Mouse (Mus musculus) kidney, postnatal 4 days (tissue): ENCODE measurements around the gene Sat2.
A peak's percentile ranks its signal among the peaks of the same experiment; 100 is the strongest.
"Not testable (repeated sequence)": the region's sequence is repeated elsewhere in the genome, so short reads cannot be mapped to it uniquely, and the experiment has no call there.

Experiments
- DNase-seq, 2 experiments: peaks; one replicate each; pipeline ENCODE4 v3.0.0; 2021; ENCODE audit warnings: mixed read lengths in 2 of 2

Sat2 gene

GRCm38 (mm10) chr11:69601768-69602167, 20.1 kb upstream of the Sat2 start:
- DNase-seq, result no peak

- peak in 1 of 2 experiments; percentile 42 for DNase-seq
Observed at GRCm38 (mm10) chr11:69603516-69603915, 18.3 kb upstream of the Sat2 start.

DNA sequence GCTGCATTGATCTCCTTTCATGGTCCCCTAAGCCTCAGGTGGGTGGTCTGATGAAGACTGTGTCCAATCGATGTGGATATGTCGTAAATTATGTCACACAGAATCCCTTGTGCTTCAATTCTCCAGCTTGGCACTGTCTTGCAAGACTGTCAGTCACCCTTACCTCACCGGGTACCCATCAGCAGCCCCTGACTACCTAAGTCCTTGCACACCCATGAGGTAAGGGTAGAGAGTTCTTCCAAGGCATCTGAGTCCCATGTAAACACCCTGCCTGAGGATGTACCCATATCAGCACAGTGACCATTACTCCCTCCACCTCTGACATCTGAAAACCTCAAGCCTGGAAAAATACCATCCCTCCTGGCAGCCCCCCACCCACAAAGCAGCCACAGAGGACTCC, 17.5 kb upstream of the Sat2 start:
- no peak for DNase-seq

GRCm38 (mm10) chr11:69604795-69605664, 16.8 kb upstream of the Sat2 start:
- peak; percentile 42 to 60 for DNase-seq

- DNase-seq, result peak; percentile 83 to 86
Observed at GRCm38 (mm10) chr11:69605726-69606490, 15.9 kb upstream of the Sat2 start, which contains the start of gene Atp1b2. Atp1b2 (minus strand) TSS chr11:69605942.

DNA sequence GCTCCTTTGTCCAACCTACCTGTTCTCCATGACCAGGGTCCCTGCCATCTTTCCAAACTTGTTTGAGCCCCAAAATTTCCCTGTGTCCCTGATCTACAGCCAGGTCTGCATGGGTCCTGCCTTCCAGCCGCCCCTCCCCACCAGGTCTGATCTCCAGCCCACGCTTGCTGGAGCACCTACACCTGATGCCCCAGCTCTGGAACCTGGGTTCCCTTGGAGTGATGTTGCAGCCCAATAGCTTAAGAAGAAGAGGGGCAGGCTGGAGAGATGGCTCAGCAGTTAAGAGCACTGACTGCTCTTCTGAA, 15.4 kb upstream of the Sat2 start:
- no peak for DNase-seq

GRCm38 (mm10) chr11:69606832-69607231, 15.0 kb upstream of the Sat2 start:
- no peak for DNase-seq

DNA sequence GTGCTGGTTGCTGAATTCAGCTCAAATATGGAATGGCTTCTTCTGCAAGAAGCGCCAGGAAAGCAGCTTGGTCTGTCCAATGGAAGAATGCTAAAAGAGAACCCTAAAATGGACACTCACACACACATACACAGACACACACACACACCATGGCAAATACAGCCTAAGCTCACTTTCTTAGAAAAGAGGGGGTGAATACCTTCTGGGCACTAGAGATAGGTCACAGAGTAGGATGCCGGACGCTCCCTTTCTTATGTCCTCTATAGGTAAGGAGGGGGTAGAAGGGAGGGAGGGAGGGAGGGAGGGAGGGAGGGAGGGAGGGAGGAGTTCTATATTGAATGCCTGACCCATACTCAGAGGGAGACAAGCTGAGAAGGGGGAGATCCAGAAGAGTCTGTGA, 13.3 kb upstream of the Sat2 start:
- DNase-seq, result no peak

GRCm38 (mm10) chr11:69609416-69609815, 12.4 kb upstream of the Sat2 start:
- DNase-seq, result no peak

DNA sequence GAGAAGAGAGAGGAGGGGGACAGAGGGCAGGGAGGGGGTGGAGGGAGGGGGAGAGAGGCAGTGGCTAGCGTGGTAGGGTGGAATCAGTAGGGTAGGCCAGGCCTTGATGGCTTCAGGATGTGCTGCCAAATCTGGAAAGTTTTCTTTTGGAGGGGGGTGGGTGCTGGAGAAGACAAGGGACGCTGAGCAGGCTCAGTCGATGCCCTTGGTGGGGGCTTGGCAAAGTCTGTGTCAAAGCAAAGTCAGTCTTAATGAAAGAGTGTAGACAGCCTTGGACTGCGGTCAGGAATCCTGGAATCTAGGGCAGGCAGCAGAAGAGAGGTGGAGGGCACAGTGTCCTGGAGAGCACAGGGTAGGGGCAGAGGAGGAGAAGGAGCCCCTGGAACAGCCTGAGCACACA, 10.9 kb upstream of the Sat2 start:
- no peak for DNase-seq

DNA sequence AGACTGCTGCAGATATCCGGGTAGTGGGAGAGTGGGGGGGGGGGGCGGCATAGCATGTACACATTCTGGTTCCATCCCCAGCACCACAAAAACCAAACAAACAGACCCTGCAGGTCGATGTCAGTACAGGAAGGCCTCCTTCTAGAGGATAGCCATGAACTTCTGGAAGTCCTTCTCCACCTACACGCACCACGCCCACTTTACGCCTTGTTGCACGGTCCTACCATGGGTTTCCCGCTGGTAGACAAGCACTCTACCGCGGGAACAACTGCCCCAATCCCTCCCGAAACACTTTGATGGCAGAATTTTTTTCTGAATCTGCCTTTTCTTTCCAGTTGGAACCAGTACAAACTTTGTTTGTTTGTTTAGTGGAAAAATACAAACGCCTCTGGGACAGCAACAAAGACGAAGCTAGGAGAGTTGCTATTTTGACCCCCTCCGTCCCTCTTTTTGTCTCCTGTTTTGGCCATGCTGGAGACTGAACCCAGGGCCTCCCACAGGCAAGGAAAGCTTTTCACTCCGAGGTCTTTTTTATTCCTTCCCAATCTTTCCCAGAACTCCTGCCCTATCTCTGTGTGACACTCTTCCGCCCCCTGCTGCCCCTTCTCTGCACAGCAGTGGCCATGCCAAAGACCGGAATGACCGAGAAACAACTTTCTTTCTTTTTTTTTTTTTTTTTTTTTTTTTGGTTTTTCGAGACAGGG, 8.1 kb upstream of the Sat2 start:
- peak; percentile 96 for DNase-seq

GRCm38 (mm10) chr11:69614257-69614588, 7.6 kb upstream of the Sat2 start:
- DNase-seq, result not testable (repeated sequence)

DNA sequence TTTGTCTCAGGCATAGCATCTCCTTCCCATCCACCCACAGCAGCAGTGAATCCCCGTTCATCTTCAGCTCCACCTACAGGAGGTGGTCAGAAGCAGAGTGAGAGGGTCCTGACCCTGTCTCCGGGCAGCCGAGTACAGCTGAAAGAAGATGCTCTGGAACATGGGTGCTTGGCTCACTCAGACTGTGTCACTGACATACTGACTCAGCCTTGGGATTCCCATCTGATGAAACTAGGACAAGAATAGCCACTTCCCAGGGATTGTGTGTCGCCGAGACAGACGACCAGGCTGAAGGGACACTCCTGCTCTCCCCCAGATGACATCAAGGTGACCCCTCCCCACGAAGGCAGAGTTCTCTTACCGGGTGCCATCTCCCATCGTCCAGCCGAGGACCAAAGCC, 5.0 kb upstream of the Sat2 start:
- no peak for DNase-seq

GRCm38 (mm10) chr11:69617805-69618204, 4.0 kb upstream of the Sat2 start, which contains the start of gene Shbg:
Shbg (minus strand) TSS chr11:69617905.
- DNase-seq, result no peak

DNA sequence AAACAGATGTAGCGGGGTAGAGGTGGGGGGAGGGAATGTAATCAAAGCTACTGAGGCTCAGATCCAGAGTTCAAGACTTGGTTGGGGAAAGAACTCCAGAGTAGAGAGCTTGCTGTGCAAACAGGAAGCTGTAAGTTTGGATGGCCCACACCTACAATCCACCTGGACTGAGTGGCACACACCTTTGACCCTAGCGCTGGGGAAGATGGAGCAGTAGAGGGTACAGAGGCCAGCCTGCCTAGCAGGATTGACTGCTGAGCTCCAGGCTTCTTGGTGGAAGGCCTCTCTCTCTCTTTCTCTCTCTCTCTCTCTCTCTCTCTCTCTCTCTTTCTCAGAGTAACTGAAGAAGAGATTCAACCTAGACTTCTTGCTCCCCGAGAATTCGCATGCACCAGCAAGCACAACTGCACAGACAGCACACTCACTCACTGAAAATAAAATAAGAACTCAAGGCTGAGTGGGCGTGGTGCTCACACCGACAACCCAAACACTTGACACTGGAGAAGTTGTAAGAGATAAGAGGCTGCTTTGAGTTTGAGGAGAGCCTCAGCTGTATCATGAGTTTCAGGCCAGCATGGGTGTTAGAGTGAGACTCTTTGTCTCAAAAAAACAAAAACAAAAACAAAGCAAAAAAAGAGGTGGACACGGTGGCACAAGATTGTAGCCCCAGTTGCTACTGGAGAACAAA, 1.3 kb upstream of the Sat2 start:
- DNase-seq, result no peak

GRCm38 (mm10) chr11:69622406-69622805, 582 bp downstream of the Sat2 start:
- DNase-seq, result peak; percentile 24 to 51

DNA sequence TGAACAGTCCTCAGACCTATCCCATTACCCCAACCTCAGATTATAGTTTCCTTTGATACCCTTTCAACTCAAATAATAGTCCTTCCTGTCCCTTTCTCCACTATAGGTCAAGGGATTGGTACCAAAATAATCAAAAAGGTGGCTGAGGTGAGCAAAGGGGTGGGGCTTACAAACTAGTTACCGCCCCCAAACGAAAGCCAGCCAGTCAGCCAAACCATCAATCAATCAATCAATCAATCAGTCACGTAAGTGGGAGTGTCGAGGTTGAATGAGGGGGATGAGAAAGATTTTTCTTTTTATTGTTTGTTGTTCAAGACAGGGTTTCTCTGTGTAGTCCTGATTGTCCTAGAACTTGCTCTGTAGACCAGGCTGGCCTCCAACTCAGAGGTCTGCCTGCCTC, 1.2 kb downstream of the Sat2 start:
- no peak for DNase-seq

- DNase-seq, result not testable (repeated sequence)
Observed at GRCm38 (mm10) chr11:69624339-69624738, 2.5 kb downstream of the Sat2 start.

- peak; percentile 88 to 89 for DNase-seq
Observed at GRCm38 (mm10) chr11:69628286-69628685, 6.5 kb downstream of the Sat2 start.

GRCm38 (mm10) chr11:69629802-69630201, 8.0 kb downstream of the Sat2 start:
- no peak for DNase-seq

GRCm38 (mm10) chr11:69632284-69633089, 10.7 kb downstream of the Sat2 start, which contains the start of gene Fxr2:
Fxr2 (plus strand) TSS chr11:69632990.
- DNase-seq, result peak; percentile 100
